Mouse (Mus musculus) heart, embryonic 10.5 days (tissue): ENCODE data around the gene Gm28360. TPM values are rescaled to one million over a fixed set of nuclear protein-coding genes. Genes with fewer than 3 reads are reported as not detected.
"Not testable (repeated sequence)": the region's sequence is repeated elsewhere in the genome, so short reads cannot be mapped to it uniquely, and the experiment has no call there.

Experiments used
- DNase-seq: peaks from one replicate; pipeline ENCODE4 v3.0.0-alpha.2; 2017; ENCODE audit warnings: low spot score
- H3K27ac ChIP-seq: fragments of 300-500 bp; sonication (generic); 2 replicates; pipeline ENCODE4 v1.5.1; 2016; ENCODE audit warnings: mild to moderate bottlenecking
- H3K27me3 ChIP-seq: fragments of 300-500 bp; sonication (generic); 2 replicates; pipeline ENCODE4 v1.6.1; 2016; ENCODE audit warnings: mild to moderate bottlenecking; ENCODE audit not compliant: poor library complexity, insufficient read depth, severe bottlenecking
- H3K36me3 ChIP-seq: fragments of 300-500 bp; sonication (generic); 2 replicates; pipeline ENCODE4 v1.6.1; 2016; ENCODE audit warnings: mild to moderate bottlenecking, moderate library complexity
- H3K4me1 ChIP-seq: fragments of 300-500 bp; sonication (generic); 2 replicates; pipeline ENCODE4 v1.6.1; 2016; ENCODE audit warnings: mild to moderate bottlenecking
- H3K4me3 ChIP-seq: fragments of 300-500 bp; sonication (generic); 2 replicates; pipeline ENCODE4 v1.5.1; 2016; ENCODE audit warnings: mild to moderate bottlenecking, moderate library complexity
- H3K9me3 ChIP-seq: fragments of 300-500 bp; sonication (generic); 2 replicates; pipeline ENCODE4 v1.6.1; 2016; ENCODE audit warnings: mild to moderate bottlenecking, moderate library complexity
- WGBS: fragments of 180-500 bp; shearing (Covaris S2); methylation state at CpG from one replicate; pipeline ENCODE4 v1.1.7; 2016; 5-methylcytosine and 5-hydroxymethylcytosine counted together
- polyA plus RNA-seq: library from polyadenylated mRNA; unstranded; fragments of >200 nt; fragmentation: Nextera tagmentation; extraction: Ambion mirVana; gene quantifications from 2 replicates; pipeline ENCODE4 v1.2.1, GENCODE M21; 2016

Gm28360 gene
- polyA plus RNA-seq, result not detected in 2 replicates

- not testable (repeated sequence) for H3K27me3 ChIP-seq, H3K9me3 ChIP-seq, H3K36me3 ChIP-seq, H3K4me1 ChIP-seq, H3K4me3 ChIP-seq, H3K27ac ChIP-seq, DNase-seq
- WGBS, result 63% methylated on average over 5 of the region's 5 CpGs
These were observed at the start of gene Gm28360 for GRCm38 (mm10) chr1:117829781-117830180. Gene Gm28360, plus strand, starts transcription at chr1:117830081.

- WGBS, result 54% methylated on average over 3 of the region's 3 CpGs
- not testable (repeated sequence) for H3K4me3 ChIP-seq, H3K9me3 ChIP-seq, H3K36me3 ChIP-seq, H3K27me3 ChIP-seq, H3K27ac ChIP-seq, DNase-seq, H3K4me1 ChIP-seq
These were observed 49.0 kb upstream of the Gm28360 start, which contains the start of gene B020011L13Rik for GRCm38 (mm10) chr1:117780833-117781232. Gene B020011L13Rik, plus strand, starts transcription at chr1:117781133.

GRCm38 (mm10) chr1:117816271-117816670 lies 13.6 kb upstream of the Gm28360 start:
- H3K4me3 ChIP-seq, DNase-seq, H3K27me3 ChIP-seq, H3K36me3 ChIP-seq, H3K27ac ChIP-seq, H3K4me1 ChIP-seq, H3K9me3 ChIP-seq: not testable (repeated sequence)

GRCm38 (mm10) chr1:117851718-117852117 lies 21.8 kb downstream of the Gm28360 start:
- 82% methylated on average over 3 of the region's 3 CpGs for WGBS
- not testable (repeated sequence) for H3K4me3 ChIP-seq, H3K9me3 ChIP-seq, H3K4me1 ChIP-seq, H3K36me3 ChIP-seq, DNase-seq, H3K27ac ChIP-seq, H3K27me3 ChIP-seq

Other genes starting within 250 kb of the Gm28360 start
- gene Gm28363, start 132.9 kb upstream of the Gm28360 start, polyA plus RNA-seq, result not detected in 2 replicates
- gene B020011L13Rik, start 48.9 kb upstream of the Gm28360 start, polyA plus RNA-seq, result not detected in 2 replicates
- not detected in 2 replicates for gene Gm28168, start 97.9 kb downstream of the Gm28360 start, polyA plus RNA-seq
- not detected in 2 replicates for gene Gm7145, start 135.9 kb downstream of the Gm28360 start, polyA plus RNA-seq